Mouse (Mus musculus) mouse embryonic stem cell (cell line): Measurements from ENCODE around the gene Myl7.
"Not testable (repeated sequence)": the region's sequence is repeated elsewhere in the genome, so short reads cannot be mapped to it uniquely, and the experiment has no call there.

Experiments used
- in situ Hi-C, 2 experiments: fragments of 300-500 bp; cut with MboI; formaldehyde crosslinking; loops; 1 replicate in 1 of 2; 3 replicates in 1 of 2; pipeline ENCODE4 v1.14.3; 2019 to 2020; ENCODE audit warnings: low sequenced_read_pairs in 2 of 2, low pct_unique_long_range_greater_than_20kb in 1 of 2, mixed read lengths in 1 of 2; ENCODE audit not compliant: unreplicated experiment in 1 of 2

Myl7 gene

GRCm38 (mm10) chr11:5905778-5906518 lies 7.4 kb upstream of the Myl7 start:
- in situ Hi-C loops = no loop called here

GRCm38 (mm10) chr11:5904871-5905270 lies 6.3 kb upstream of the Myl7 start:
- in situ Hi-C loops = no loop called here

GRCm38 (mm10) chr11:5904357-5904756 lies 5.8 kb upstream of the Myl7 start:
- in situ Hi-C loops = no loop called here

GRCm38 (mm10) chr11:5903844-5904243 lies 5.3 kb upstream of the Myl7 start:
- in situ Hi-C loops = no loop called here

- in situ Hi-C loops = no loop called here
Measured at GRCm38 (mm10) chr11:5902390-5902789, 3.8 kb upstream of the Myl7 start.

GRCm38 (mm10) chr11:5901950-5902349 lies 3.4 kb upstream of the Myl7 start:
- in situ Hi-C loops = no loop called here

GRCm38 (mm10) chr11:5901320-5901719 lies 2.7 kb upstream of the Myl7 start:
- in situ Hi-C loops = no loop called here

GRCm38 (mm10) chr11:5899286-5899685 lies 704 bp upstream of the Myl7 start:
- in situ Hi-C loops = no loop called here

- in situ Hi-C loops = no loop called here
Measured at GRCm38 (mm10) chr11:5897839-5898238, 743 bp downstream of the Myl7 start.

GRCm38 (mm10) chr11:5897230-5897629 lies 1.4 kb downstream of the Myl7 start:
- in situ Hi-C loops = no loop called here

- in situ Hi-C loops = no loop called here
Measured at GRCm38 (mm10) chr11:5893807-5894206, 4.8 kb downstream of the Myl7 start.

GRCm38 (mm10) chr11:5892810-5893368 lies 5.7 kb downstream of the Myl7 start:
- in situ Hi-C loops = no loop called here

- in situ Hi-C loops = no loop called here
Measured at GRCm38 (mm10) chr11:5892151-5892591, 6.4 kb downstream of the Myl7 start.

GRCm38 (mm10) chr11:5888563-5888962 lies 10.0 kb downstream of the Myl7 start:
- in situ Hi-C loops = not testable (repeated sequence)

- in situ Hi-C loops = no loop called here
Measured at GRCm38 (mm10) chr11:5887250-5887649, 11.3 kb downstream of the Myl7 start.

GRCm38 (mm10) chr11:5886187-5886586 lies 12.4 kb downstream of the Myl7 start:
- in situ Hi-C loops = no loop called here

GRCm38 (mm10) chr11:5882518-5882917 lies 16.1 kb downstream of the Myl7 start:
- in situ Hi-C loops = no loop called here

GRCm38 (mm10) chr11:5879905-5880304 lies 18.7 kb downstream of the Myl7 start:
- in situ Hi-C loops = no loop called here

GRCm38 (mm10) chr11:5878661-5879060 lies 19.9 kb downstream of the Myl7 start:
- in situ Hi-C loops = no loop called here

- in situ Hi-C loops = no loop called here
Measured at GRCm38 (mm10) chr11:5877921-5878526, 20.6 kb downstream of the Myl7 start, which contains the start of gene Pold2. Gene Pold2, minus strand, starts transcription at chr11:5878292.
